Mouse (Mus musculus) neutrophil, adult 65 days (primary cell): ENCODE results near the gene Ppp1r14a. TPM values are rescaled to one million over a fixed set of nuclear protein-coding genes. Genes with fewer than 3 reads are reported as not detected.

Experiments used
- total RNA-seq: library from RNA; stranded (reverse); gene quantifications from 2 replicates; pipeline ENCODE4 v1.2.4, GENCODE M21; 2023

The Ppp1r14a gene
- total RNA-seq, result not detected in 2 replicates

GRCm38 (mm10) chr7:29288942-29289638, at the start of gene Ppp1r14a:
TSS of gene Ppp1r14a (plus strand) at chr7:29289308.

GRCm38 (mm10) chr7:29248261-29248841, 40.8 kb upstream of the Ppp1r14a start, which contains the start of gene 2200002D01Rik:
TSS of gene 2200002D01Rik (minus strand) at chr7:29248466.

GRCm38 (mm10) chr7:29281201-29282073, 7.7 kb upstream of the Ppp1r14a start, which contains the start of gene Spint2:
TSS of gene Spint2 (minus strand) at chr7:29281912.

GRCm38 (mm10) chr7:29303738-29304462, 14.8 kb downstream of the Ppp1r14a start, which contains the start of gene Dpf1:
TSS of gene Dpf1 (plus strand) at chr7:29303951.

Other genes starting within 250 kb of the Ppp1r14a start
- gene Ryr1, start 164.1 kb upstream of the Ppp1r14a start, total RNA-seq, result 0.18 and 0.19 TPM in 2 replicates
- gene Rasgrp4, start 154.5 kb upstream of the Ppp1r14a start, total RNA-seq, result 319 and 346 TPM in 2 replicates
- gene Fam98c, start 133.1 kb upstream of the Ppp1r14a start, total RNA-seq, result 11.4 and 17.5 TPM in 2 replicates
- 0.36 TPM in 1 of 2 replicates, not detected in the other for gene Ggn, start 119.1 kb upstream of the Ppp1r14a start, total RNA-seq
- gene Spred3, start 118.9 kb upstream of the Ppp1r14a start, total RNA-seq, result 1.2 and 2.6 TPM in 2 replicates
- gene Psmd8, start 108.6 kb upstream of the Ppp1r14a start, total RNA-seq, result 151 and 171 TPM in 2 replicates
- 0.91 and 1.5 TPM in 2 replicates for gene Catsperg1, start 75.3 kb upstream of the Ppp1r14a start, total RNA-seq
- 5.5 and 7.0 TPM in 2 replicates for gene Kcnk6, start 56.8 kb upstream of the Ppp1r14a start, total RNA-seq
- gene Yif1b, start 51.0 kb upstream of the Ppp1r14a start, total RNA-seq, result 13.2 and 15.8 TPM in 2 replicates
- not detected in 2 replicates for gene 2200002D01Rik, start 40.8 kb upstream of the Ppp1r14a start, total RNA-seq
- 17.1 and 21.7 TPM in 2 replicates for gene Spint2, start 7.4 kb upstream of the Ppp1r14a start, total RNA-seq
- not detected in 2 replicates for gene Dpf1, start 14.6 kb downstream of the Ppp1r14a start, total RNA-seq
- gene Sipa1l3, start 229.3 kb downstream of the Ppp1r14a start, total RNA-seq, result 31.2 and 44.8 TPM in 2 replicates